Mouse (Mus musculus) hindbrain, embryonic 11.5 days (tissue): ENCODE results near the gene Zfp398. TPM values are rescaled to one million over a fixed set of nuclear protein-coding genes. Genes with fewer than 3 reads are reported as not detected.
"Not testable (repeated sequence)": the region's sequence is repeated elsewhere in the genome, so short reads cannot be mapped to it uniquely, and the experiment has no call there.

Experiments
- ATAC-seq: fragments of 200-750 bp; cut with Nextera tagmentation; 2 replicates; pipeline ENCODE4 v1.8.0; 2017; ENCODE audit warnings: mild to moderate bottlenecking, moderate TSS enrichment, moderate library complexity; ENCODE audit not compliant: low FRiP score
- DNase-seq: peaks from one replicate; pipeline ENCODE4 v3.0.0-alpha.2; 2015; ENCODE audit warnings: low spot score
- H3K27ac ChIP-seq: fragments of 300-500 bp; sonication (generic); 2 replicates; pipeline ENCODE4 v1.5.1; 2014; ENCODE audit warnings: mild to moderate bottlenecking, low read depth, low read length
- H3K27me3 ChIP-seq: fragments of 300-500 bp; sonication (generic); 2 replicates; pipeline ENCODE4 v1.6.1; 2014; ENCODE audit warnings: mild to moderate bottlenecking, low read length, moderate library complexity, mixed read lengths; ENCODE audit not compliant: control insufficient read depth, insufficient read depth
- H3K36me3 ChIP-seq: fragments of 300-500 bp; sonication (generic); 2 replicates; pipeline ENCODE4 v1.6.1; 2014; ENCODE audit warnings: mild to moderate bottlenecking, low read length, moderate library complexity, mixed read lengths; ENCODE audit not compliant: control insufficient read depth, insufficient read depth
- H3K4me1 ChIP-seq: fragments of 300-500 bp; sonication (generic); replicated peaks from 2 replicates; pipeline ENCODE4 v1.6.1; 2014; ENCODE audit warnings: low read length, mixed read lengths; ENCODE audit not compliant: control insufficient read depth, insufficient read depth
- H3K4me2 ChIP-seq: fragments of 300-500 bp; sonication (generic); replicated peaks from 2 replicates; pipeline ENCODE4 v1.6.1; 2014; ENCODE audit warnings: mild to moderate bottlenecking, low read depth, low read length
- H3K4me3 ChIP-seq: fragments of 300-500 bp; sonication (generic); 2 replicates; pipeline ENCODE4 v1.5.1; 2014; ENCODE audit warnings: low read depth, low read length
- H3K9ac ChIP-seq: fragments of 300-500 bp; sonication (generic); 2 replicates; pipeline ENCODE4 v1.6.1; 2014; ENCODE audit warnings: low read depth, low read length
- H3K9me3 ChIP-seq: fragments of 300-500 bp; sonication (generic); 2 replicates; pipeline ENCODE4 v1.6.1; 2016; ENCODE audit warnings: low read length; ENCODE audit not compliant: control insufficient read depth
- WGBS: fragments of 180-500 bp; shearing (Covaris S2); extraction: QIAGEN DNeasy Blood & Tissue Kit; methylation state at CpG from one replicate; pipeline ENCODE4 v1.1.7; 2014; 5-methylcytosine and 5-hydroxymethylcytosine counted together
- polyA plus RNA-seq: library from polyadenylated mRNA; unstranded; fragments of >200 nt; fragmentation: Nextera tagmentation; extraction: Ambion mirVana; gene quantifications from 2 replicates; pipeline ENCODE4 v1.2.1, GENCODE M21; 2014

Zfp398 gene
- polyA plus RNA-seq, 1 experiment from 2014 or later: 13.8 TPM

DNA sequence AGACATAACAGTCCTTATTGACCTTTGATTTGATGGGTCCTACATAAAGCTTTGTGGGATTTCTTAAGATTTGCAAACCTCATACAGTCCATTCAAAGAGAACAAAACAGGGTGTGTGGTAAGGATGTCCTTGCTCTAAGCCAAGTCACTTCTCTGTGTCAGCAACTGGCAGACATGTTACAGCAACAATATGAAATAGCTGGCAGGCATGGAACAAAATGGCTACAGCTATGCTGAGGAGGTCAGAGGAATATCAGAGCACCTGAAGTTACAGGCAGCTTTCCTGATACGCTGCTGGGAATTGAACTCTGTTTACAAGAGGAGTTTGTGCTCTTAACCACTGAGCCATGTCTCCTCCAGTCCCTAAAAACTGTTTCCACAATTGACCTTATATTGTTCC lies 3.2 kb upstream of the Zfp398 start:
- DNase-seq (no peak), ATAC-seq (no peak)
- no peak overlapping the region for H3K4me3 ChIP-seq
- H3K4me2 ChIP-seq: no peak overlapping the region
- no peaks in the 10 kb centered on the region for H3K27me3 ChIP-seq
- WGBS: 83% methylated on average over 1 of the region's 1 CpGs
- no peaks in the 10 kb centered on the region for H3K4me1 ChIP-seq
- no peak overlapping the region for H3K27ac ChIP-seq
- no peaks in the 10 kb centered on the region for H3K9me3 ChIP-seq
- no peak overlapping the region for H3K9ac ChIP-seq
- H3K36me3 ChIP-seq: no peaks in the 10 kb centered on the region

DNA sequence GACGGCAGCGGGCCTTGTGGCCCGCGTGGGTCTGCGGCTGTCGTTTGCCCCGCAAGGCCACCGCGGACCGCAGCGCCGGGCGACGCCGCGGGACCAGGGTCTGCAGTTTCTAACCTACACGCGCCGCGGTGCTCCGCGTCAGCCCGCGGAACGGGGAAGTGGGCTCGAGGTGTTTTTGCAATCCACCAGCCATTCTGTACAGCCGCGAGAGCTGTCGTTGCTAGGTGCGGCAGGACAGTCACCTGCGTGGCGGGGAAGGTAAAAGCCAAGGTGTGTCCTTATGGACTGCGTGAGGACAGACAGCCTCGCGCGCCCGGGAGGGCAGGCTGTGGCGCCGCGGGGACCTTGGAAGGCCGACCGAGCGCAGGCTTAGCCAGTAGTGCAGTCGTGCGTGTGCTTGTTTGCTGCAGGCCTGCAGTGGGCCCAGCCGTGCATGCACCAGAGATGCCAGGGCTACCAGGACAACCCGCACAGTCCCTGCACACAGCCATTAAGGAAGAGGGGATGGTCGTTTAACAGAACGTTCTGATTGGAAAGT lies 592 bp downstream of the Zfp398 start:
- under 1% methylated on average over 49 of the region's 49 CpGs for WGBS
- Histone ChIP-seq H3K9me3 (no peaks in the 10 kb centered on the region), H3K4me1 (no peaks in the 10 kb centered on the region), H3K9ac (peak overlapping the region; percentile 94), H3K4me2 (peak overlapping the region; percentile 66), H3K4me3 (peak overlapping the region; percentile 93), H3K27ac (peak overlapping the region; percentile 96), H3K36me3 (no peaks in the 10 kb centered on the region), H3K27me3 (no peaks in the 10 kb centered on the region)
- peak; percentile 74 for DNase-seq
- peak; percentile 86 for ATAC-seq

DNA sequence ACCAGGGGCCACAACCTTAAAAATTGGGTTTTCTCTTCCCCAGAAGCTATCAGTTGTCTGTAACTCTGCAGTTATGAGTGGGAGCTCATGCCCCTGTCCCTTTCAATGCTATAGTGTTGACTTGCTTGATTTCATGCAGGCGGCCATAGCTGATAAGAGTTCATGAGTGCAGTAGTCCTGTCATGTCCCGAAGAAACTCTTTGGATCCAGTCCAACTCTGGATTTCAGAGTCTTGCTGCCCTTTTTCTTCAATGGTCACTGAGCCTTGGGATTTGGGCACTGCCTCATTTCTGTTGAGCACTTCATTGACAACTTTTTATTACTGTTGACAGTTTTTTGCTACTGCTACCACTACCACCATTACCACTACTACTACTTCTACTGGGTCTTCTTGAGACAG lies 2.2 kb downstream of the Zfp398 start:
- H3K27me3 ChIP-seq: no peaks in the 10 kb centered on the region
- ATAC-seq (no peak), DNase-seq (no peak)
- H3K9ac ChIP-seq: no peak overlapping the region
- H3K4me3 ChIP-seq: no peak overlapping the region
- no peak overlapping the region for H3K27ac ChIP-seq
- H3K9me3 ChIP-seq: no peaks in the 10 kb centered on the region
- WGBS: 91% methylated on average over 2 of the region's 2 CpGs
- no peaks in the 10 kb centered on the region for H3K4me1 ChIP-seq
- H3K36me3 ChIP-seq: no peaks in the 10 kb centered on the region
- H3K4me2 ChIP-seq: no peak overlapping the region

DNA sequence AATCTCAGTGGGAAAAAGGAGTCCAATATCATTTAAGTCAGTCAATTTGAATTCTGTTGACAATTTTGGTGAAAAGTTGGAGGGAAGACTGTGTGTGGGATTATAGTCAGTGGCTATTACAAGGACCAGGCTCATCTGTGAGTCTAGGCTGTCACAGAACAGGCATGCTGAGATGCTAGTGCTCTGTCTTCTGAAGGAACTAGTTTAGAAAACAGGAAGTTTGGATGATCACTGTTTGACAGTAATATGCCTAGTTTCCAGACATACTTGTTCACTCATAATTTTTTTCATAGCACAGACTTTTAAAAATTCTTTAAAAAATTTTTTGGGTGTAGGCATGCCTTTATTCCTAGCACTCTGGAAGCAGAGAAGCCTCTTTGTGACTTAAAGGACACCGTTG lies 5.6 kb downstream of the Zfp398 start:
- H3K9ac ChIP-seq: no peak overlapping the region
- no peaks in the 10 kb centered on the region for H3K9me3 ChIP-seq
- H3K4me1 ChIP-seq: no peaks in the 10 kb centered on the region
- H3K27ac ChIP-seq: no peak overlapping the region
- H3K4me2 ChIP-seq: no peak overlapping the region
- WGBS: 100% methylated on average over 1 of the region's 1 CpGs
- H3K36me3 ChIP-seq: no peaks in the 10 kb centered on the region
- no peak overlapping the region for H3K4me3 ChIP-seq
- ATAC-seq: no peak
- no peak for DNase-seq
- H3K27me3 ChIP-seq: no peaks in the 10 kb centered on the region

DNA sequence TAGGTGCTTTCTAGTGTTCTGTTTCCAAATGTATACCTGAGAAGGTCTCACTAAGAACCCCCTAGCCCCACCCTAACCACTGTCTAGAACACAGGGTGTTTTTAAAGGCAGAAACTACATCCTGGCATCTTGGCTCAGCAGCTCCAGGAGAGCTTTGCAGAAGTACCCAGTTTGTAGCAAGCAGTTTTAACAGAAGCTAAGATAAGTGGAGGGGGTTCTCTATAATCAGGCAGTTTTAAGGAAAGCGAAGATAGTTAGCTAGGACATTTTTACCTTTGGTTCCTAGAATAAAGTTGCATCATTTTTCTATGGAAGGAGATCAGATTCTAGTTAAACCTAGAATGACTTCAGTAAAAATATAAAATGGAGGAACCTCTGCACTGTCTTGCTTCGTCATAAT lies 6.4 kb downstream of the Zfp398 start:
- ATAC-seq: no peak
- Histone ChIP-seq H3K27me3 (no peaks in the 10 kb centered on the region), H3K9ac (no peak overlapping the region), H3K27ac (no peak overlapping the region), H3K4me1 (no peaks in the 10 kb centered on the region), H3K36me3 (no peaks in the 10 kb centered on the region), H3K9me3 (no peaks in the 10 kb centered on the region), H3K4me3 (no peak overlapping the region), H3K4me2 (no peak overlapping the region)
- no peak for DNase-seq
- WGBS: 90% methylated on average over 2 of the region's 2 CpGs

DNA sequence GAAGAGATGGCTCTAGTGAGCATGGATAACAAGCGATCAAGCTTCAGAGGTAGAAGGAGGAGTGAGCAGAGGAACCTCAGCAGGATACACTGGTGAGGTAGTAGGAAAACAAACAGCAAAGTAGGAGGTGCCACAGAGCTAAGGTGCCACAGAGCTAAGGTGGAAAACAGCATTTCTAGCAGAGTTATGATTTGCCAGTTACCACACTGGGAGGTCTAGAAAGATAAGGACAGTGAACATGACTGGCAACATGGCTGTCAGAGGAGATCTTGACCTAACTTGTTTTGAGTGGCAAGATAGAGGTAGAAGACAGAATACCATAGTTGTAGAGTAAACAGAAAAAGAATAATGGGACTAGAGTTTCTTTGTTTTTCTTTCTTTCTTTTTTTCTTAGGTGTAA lies 6.9 kb downstream of the Zfp398 start:
- H3K4me3 ChIP-seq: no peak overlapping the region
- no peaks in the 10 kb centered on the region for H3K27me3 ChIP-seq
- no peaks in the 10 kb centered on the region for H3K36me3 ChIP-seq
- DNase-seq: no peak
- H3K9ac ChIP-seq: no peak overlapping the region
- 83% methylated on average over 1 of the region's 1 CpGs for WGBS
- H3K4me2 ChIP-seq: no peak overlapping the region
- no peaks in the 10 kb centered on the region for H3K9me3 ChIP-seq
- H3K27ac ChIP-seq: no peak overlapping the region
- H3K4me1 ChIP-seq: no peaks in the 10 kb centered on the region
- no peak for ATAC-seq

DNA sequence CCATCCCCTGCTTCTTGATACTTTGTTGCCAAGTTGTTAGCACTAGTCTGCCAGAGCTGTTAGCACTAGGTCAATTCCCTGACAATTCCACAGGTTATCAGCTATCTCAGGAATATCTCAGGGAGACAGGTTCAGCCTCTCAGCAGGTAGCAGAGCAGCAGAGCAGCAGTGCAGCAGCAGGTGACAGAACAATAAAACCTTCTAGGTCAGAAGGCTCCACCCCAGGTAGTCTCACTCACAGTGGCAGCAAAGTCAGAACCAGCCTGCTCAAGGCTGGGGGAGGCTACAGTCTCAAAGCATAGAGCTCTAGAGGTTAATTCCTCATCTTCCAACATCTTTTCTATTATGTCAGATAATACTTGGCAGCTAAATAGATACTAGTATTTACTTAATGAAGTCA lies 10.3 kb downstream of the Zfp398 start:
- H3K4me2 ChIP-seq: no peak overlapping the region
- no peak overlapping the region for H3K4me3 ChIP-seq
- H3K27ac ChIP-seq: no peak overlapping the region
- no peaks in the 10 kb centered on the region for H3K4me1 ChIP-seq
- DNase-seq: no peak
- ATAC-seq: no peak
- H3K9ac ChIP-seq: no peak overlapping the region
- H3K27me3 ChIP-seq: no peaks in the 10 kb centered on the region
- no peaks in the 10 kb centered on the region for H3K9me3 ChIP-seq
- no peaks in the 10 kb centered on the region for H3K36me3 ChIP-seq

DNA sequence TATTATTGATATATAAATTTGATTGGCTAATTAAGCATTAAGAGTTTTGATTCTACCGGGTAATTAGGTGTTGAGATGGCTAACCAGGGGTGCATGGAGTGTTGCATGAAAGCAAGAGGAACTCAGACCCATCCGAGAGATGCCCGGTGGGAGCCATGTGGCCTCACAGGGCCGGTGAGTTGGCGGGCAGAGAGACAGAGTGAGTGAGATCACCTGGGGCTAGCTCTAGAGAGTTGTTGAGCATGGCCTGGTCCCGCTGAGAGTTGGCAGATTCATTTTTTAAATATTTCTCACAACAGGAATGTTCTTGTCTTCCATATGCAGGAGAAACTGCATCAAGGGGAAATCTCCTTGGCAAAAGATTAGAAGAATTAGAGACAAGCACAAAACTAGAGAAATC lies 21.8 kb downstream of the Zfp398 start:
- no peaks in the 10 kb centered on the region for H3K9me3 ChIP-seq
- DNase-seq: no peak
- H3K4me3 ChIP-seq: no peak overlapping the region
- H3K36me3 ChIP-seq: no peaks in the 10 kb centered on the region
- WGBS: 90% methylated on average over 6 of the region's 6 CpGs
- no peak for ATAC-seq
- no peak overlapping the region for H3K4me2 ChIP-seq
- no peak overlapping the region for H3K27ac ChIP-seq
- no peaks in the 10 kb centered on the region for H3K4me1 ChIP-seq
- H3K27me3 ChIP-seq: no peaks in the 10 kb centered on the region
- H3K9ac ChIP-seq: no peak overlapping the region

DNA sequence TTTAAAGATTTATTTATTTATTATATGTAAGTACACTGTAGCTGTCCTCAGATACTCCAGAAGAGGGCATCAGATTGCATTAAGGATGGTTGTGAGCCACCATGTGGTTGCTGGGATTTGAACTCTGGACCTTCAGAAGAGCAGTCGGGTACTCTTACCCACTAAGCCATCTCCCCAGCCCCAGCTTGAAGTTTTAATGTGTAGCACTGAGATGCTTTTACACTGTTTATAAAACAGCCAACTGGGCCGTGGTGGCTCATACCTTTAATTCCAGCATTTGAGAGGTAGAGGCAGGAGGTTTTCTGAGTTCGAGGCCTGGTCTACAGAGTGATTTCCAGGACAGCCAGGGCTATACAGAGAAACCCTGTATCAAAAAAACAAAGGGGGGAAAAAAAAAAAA lies 22.3 kb downstream of the Zfp398 start:
- not testable (repeated sequence) for H3K4me2 ChIP-seq, H3K9me3 ChIP-seq, H3K4me1 ChIP-seq, H3K36me3 ChIP-seq, DNase-seq, H3K27me3 ChIP-seq, H3K27ac ChIP-seq, ATAC-seq, H3K4me3 ChIP-seq, H3K9ac ChIP-seq
- 94% methylated on average over 3 of the region's 3 CpGs for WGBS
